Mouse (Mus musculus) liver, adult (tissue): Measurements from ENCODE around the gene Fgr.

Experiments
- GATA4 ChIP-seq: IDR thresholded peaks from 2 replicates; pipeline ENCODE4 v1.6.1; 2014; ENCODE audit warnings: mild to moderate bottlenecking, low read length; ENCODE audit not compliant: insufficient replicate concordance

The Fgr gene

DNA sequence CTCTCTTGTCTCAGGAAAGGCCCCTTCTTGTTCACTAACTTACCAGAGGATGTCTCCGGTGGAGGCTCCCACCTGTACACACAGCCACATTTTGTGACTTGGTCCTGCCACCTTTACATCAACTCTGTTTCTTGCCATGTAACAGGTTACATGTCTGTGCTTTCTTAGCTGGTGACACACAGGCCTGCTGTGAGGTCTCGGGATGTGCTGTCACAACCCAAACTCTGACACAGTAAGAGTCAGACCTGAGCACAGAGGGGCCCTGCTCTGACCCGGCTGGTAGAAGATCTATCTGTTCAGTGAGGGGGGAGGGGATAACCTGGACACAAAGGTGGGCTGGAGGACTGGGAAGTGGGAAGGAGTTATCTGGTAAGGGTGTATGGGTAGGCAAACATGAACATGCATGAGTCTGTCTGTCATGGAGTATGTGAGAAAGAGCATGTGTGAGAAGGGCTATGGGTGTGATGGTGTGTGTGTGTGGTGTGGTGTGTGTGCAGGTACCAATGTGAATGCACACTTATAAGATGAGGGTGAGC, 44.4 kb downstream of the Fgr start:
- no peak for TF ChIP-seq GATA4

DNA sequence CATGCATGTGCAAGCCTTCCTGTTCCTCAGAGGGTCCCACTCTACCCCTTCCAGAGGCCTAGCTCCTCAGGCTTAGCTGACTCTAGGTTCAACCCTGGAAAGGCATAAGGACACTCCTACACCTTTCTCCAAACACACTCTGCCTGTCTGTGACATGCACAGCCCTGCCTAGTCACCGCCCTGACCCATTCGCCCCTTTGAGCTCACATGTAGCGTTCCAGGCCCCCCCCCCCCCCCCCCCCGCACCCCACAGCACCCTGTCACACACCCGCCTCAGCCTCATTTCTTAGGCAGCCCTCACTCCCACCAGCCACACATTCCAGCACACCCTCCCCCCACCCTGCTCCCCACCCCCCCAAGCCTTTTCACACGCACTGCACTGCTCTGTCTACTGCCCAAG, 46.8 kb downstream of the Fgr start:
- TF ChIP-seq GATA4: no peak

DNA sequence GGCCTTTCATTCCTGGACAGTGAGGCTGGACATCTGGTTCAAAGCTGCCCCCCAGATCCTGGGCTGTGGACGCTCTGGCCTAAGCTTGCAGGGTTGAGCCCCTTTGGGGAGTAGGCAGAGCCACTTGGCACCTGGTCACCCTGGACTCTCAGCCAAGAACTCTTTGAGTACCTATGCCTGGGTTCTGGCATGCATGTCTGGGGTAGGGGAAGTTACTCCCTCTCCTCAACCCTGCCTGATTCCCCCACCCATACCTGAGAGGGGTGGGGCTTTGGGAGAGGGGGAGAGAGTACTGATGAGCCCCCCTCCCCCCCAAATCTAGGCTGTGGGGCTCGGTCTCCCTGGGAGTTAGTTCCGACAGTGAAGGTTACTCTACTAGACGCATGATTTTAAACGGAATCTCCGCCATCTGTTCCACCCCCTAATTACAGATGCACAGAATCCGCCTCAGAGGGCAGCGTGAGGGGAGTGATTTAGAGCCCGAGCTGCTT, 47.3 kb downstream of the Fgr start:
- TF ChIP-seq GATA4: no peak

DNA sequence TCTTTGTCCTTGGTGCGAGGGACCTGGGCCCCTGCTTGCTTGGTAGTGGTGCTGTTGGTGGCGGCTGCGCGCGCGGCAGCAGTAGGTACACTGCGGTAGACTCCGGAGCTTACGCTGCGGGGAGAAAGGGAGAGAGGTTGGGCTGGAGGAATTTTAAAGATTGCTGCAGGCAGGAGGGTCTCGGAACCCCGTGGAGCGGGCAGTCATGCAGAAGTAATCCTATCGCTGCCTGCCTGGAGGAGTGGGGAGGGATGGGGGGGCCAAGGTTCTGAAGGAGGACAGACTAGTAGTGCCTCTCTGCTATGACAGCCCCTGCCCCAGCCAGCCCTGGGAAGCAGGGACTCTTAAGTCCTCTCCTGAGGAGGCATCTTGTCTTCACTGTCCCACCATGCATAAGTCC, 48.3 kb downstream of the Fgr start:
- TF ChIP-seq GATA4: no peak

DNA sequence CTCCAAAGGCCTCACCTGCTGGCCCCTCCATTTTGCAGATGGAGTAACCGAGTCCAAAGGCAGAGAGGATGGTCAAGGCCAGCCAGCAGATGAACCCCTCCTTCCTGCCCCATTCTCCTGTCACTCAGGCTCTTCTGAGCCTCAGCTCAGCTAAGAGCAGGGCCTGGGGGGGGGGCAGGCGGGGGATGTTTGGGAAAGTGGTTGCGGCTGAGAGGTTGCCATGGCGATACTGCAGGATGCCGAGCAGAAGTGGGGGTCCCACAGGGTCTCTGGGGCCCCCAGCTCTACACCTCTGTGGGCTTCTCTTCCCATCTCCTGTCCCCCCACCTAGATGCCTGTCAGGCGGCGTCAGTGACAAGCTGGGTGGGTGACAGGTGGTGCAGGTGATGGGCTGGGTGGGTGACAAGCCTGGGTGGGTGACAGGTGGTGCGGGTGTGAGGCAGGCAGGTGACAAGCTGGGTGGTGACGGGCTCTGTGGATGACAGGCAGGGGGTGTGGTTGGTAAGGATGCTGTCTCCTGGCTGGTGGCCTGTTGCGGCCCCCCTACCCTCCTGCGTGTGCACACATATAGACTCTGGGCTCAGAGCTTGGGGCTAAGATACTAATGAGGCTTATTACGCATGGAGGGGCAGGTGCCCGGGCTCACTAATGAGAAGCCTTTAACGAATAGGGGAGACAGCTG, 49.2 kb downstream of the Fgr start:
- TF ChIP-seq GATA4: no peak

DNA sequence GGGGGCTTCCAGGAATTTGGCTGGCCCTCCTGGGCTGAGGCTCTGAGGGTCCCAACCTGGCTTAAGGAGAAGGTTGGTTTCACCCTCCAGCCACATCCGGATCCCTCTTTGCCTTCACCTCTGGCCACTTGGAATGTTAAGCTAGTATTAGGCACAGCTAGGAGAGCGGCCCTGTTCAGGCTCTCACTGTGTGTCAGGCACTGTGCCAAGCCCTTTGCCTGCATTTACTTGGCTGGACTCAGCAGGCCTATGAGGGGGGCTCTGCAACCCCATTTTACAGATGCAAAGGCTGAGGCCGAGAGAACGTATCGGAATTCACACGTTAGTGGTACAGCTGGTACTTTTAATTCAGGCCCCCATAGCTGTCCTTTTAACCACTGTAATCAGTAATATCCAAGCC, 49.7 kb downstream of the Fgr start:
- no peak for TF ChIP-seq GATA4

DNA sequence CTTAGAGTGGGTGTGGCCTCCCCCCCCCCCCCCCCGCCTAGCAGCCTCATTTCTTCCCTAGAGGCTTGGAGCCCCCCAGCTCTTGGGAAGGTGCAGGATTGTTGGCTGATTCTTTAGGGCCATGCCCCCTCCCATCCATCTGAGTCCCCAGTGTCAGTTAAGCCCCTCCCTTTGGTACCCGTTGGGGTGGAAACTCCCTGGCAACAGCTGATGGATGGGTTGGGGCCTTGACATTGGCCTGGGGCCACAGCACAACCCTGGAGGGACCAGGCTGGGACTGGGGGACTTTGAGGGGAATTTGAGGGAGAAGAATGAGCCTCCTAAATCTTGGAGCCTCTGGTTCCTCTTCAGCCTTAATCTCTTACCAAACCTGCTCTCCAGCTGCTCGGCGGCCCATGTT, 50.5 kb downstream of the Fgr start:
- no peak for TF ChIP-seq GATA4

DNA sequence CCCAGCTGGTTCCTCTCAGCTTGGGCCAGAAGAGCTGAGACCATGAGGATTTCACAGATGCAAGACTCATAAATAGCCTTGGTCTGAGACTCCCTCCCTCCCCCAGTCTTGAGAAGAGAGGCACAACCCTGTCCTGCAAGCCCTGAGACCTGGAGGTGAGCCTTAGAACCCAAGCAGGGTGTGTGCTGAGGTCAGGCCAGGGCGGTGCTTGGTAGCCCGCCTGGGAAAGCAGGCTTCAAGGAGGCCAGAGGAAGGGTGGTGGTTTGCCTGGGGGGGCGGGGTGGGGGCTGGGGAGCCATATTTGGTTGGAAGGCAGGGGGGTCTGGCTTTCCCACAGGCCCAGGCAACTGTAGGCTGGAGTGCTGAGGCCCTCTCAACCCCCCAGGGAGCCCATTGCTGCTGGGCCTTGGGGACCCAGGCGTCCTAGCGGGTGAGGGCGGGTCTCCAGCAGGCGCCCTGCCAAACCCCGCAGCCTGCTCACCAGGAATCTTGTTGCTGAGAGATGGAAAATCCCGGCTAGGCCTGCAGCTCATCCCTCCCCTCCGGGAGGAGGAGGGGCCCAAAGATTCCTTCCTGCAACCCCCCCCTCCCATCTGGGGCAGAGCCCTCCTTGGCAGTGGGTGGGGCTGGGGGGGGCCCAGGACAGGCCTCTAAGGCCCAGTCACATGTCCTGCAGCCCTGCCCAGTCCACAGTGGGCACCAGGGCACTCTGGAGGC, 51.2 kb downstream of the Fgr start:
- TF ChIP-seq GATA4: no peak

DNA sequence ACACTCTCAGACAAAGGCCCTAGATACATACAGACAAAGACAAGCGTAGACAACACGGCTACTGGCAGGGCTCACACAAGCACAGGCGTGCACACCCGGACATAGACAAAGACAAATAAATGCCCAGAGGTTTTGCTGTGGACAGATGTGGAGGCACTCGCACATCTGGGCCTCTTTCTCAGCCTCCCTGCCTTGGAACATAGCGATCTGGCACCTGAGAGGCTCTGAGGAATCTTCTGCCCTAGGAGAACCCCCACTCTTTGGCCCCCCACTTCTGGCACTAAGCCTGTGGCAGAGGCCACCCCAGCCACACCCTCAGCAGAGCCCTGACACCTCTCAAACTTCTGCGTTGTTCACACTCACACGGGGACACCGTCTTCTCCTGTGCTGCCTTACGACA, 52.4 kb downstream of the Fgr start:
- TF ChIP-seq GATA4: no peak

DNA sequence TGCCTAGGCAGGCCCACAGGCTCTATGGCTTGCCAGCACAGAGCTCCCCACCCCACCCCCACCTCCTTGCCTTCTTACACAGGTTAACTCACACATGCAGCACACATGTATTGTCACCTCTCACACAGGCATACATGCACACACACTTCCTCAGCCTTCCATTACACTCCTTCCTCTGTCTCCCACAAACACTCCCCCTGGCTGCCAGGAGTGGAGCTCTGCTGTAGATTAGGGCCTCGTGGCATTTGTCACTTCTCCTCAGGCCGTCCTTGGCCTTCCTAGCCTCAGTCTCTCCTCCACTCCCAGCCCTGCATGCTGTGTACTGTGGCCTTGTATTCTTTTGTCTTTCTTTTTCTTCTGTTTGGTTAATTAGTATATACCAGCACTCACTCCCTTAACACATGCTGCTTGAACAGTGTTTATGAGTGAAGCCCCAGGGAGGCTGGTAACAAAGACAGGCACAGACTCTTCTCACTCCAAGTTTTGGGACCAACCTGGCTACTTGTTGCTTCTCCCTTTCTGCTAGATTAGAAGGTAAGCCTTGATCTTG, 53.0 kb downstream of the Fgr start:
- no peak for TF ChIP-seq GATA4

DNA sequence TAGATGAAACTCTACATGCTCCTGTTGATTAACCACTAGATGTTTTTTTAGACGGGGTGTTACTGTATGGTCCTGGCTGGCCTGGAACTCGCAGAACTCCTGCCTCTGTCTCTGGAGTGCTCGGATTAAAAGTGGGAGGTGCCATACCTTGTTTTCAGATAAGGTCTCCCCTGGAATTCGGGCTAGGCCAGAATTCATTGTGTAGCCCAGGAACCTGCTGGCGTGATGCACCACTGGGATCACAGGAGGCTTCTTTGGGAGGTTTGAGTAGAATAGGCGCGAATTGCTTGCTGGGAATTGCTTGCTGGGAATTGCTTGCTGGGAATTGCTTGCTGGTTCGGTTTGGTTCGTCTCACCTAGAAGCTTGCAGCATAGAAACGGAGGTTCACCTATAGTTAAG, 53.8 kb downstream of the Fgr start:
- no peak for TF ChIP-seq GATA4

DNA sequence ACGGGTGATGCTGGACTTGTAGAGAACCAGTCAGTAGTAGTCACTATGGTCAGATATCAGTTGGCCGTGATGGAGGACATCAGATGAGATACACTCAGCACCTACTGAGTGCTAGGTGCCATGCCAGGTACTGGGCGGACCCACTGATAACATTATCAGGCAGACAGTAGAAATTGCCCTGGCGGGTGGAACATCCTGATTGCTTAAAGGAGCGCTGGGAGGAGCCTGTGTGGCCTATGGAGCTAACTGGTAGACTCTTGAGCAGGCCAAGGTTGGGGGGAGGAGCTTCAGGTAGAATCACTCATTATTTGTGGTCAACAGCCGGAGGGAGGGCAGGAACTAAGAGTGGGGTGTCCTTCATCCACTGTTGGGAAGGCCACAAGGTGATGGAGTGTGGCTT, 54.3 kb downstream of the Fgr start:
- no peak for TF ChIP-seq GATA4

DNA sequence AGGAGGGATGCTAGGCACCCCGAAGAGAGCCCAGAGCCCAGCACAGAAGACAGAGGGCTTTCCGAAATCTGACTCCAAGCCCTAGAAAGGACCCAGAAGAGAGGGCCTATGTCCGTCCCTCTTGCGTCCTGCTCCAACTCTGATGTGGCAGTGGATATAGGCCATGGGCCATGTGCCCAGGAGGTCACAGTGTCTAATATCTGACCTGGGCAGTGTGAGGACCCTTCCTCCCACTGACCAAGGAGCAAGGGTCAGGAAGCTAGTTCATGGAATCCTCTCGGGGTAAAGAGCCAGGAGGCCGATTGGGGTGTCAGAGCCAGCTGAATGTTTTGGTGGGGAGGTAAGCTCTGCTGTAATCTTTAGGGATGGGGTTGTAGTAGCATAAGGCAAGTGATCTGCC, 55.0 kb downstream of the Fgr start:
- no peak for TF ChIP-seq GATA4

DNA sequence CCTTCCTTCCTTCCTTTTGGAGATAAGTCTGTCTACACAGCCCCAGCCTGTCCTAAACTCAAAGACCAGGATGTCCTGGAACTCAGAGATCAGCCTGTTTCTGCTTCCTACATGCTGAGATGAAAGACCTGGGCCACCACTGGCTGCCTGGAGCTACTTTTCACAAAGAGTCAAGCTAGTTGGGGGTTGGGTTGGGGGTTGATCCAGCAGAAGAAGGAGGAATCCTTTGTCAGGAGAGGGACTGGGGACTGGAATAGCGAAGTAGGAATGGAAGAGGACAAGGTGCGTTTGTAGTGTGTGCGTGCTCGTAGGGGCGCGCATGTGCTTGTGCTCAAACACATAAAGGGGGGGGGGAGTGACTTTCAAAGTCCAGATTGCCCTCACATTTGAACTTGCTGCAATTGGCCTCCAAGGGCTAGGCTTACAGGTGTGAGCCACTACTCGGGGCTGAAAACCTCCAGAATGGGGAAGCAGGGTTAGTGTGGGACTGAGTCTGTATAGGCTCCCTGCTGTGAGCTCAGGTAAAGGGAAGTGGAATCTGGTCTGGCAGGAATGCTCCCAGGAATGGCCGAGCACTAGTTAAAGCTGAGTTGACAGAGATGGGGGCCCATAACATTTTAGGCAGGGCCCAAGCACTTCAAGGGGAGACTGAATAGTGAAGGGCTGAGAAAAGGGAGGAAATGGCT, 58.7 kb downstream of the Fgr start:
- no peak for TF ChIP-seq GATA4

DNA sequence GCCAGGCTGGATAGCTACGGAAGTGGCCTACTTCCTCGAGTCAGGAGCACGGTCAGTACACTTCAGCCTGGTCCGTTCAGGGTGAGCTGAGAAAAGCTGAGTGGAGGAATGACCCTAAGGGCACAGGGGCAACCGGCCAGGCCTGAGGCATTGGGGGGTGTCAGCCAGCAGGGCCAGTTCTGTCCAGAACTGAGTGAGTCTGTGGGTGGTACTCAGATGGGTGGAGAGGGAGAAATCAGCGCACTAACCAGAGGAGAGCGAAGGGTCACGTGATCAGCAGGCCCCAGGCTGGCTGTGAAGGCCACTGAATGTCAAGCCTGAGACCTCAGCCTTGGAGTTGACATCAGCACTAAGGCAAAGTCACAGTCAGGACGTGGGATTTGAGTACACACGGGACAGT, 60.6 kb downstream of the Fgr start:
- TF ChIP-seq GATA4: no peak

DNA sequence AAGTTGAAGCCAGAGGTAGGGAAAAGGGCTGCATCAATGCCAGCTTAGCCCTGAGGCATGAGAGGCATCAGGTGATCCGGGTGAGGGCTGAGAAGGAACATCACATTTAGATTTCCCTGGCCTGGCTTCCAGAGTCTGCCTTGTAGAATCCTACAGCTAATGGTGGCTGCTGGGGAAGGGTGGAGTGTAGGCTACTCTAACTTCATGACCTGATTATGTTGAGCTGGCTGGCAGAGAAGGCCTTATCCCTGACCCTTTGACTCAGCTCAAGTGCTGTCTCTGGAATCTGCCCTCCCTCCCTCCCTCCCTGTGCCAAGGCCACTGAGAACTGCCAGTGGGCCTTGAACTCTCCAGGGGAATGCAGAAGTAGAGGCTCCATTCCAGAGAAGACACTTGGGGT, 61.6 kb downstream of the Fgr start:
- TF ChIP-seq GATA4: no peak
